Mouse (Mus musculus) NIH3T3 (cell line): Measurements from ENCODE around the gene Zfp697.
"Not testable (repeated sequence)": the region's sequence is repeated elsewhere in the genome, so short reads cannot be mapped to it uniquely, and the experiment has no call there.

Experiments
- DNase-seq: peaks from one replicate; pipeline ENCODE4 v3.0.0-alpha.2; 2012; ENCODE audit warnings: low read depth

Zfp697 gene

GRCm38 (mm10) chr3:98419786-98420070 is 37.5 kb downstream of the Zfp697 start:
- DNase-seq = no peak

- DNase-seq = peak; percentile 21
These were observed 40.7 kb downstream of the Zfp697 start for GRCm38 (mm10) chr3:98422926-98423325.

- no peak for DNase-seq
These were observed 44.5 kb downstream of the Zfp697 start for GRCm38 (mm10) chr3:98426749-98427148.

- DNase-seq = no peak
These were observed 45.0 kb downstream of the Zfp697 start for GRCm38 (mm10) chr3:98427260-98427599.

GRCm38 (mm10) chr3:98427600-98428448 is 45.6 kb downstream of the Zfp697 start:
- peak; percentile 21 for DNase-seq

- DNase-seq = no peak
These were observed 46.2 kb downstream of the Zfp697 start for GRCm38 (mm10) chr3:98428449-98428775.

GRCm38 (mm10) chr3:98428928-98429525 is 46.8 kb downstream of the Zfp697 start:
- no peak for DNase-seq

- DNase-seq = no peak
These were observed 52.0 kb downstream of the Zfp697 start for GRCm38 (mm10) chr3:98434088-98434816.

- DNase-seq = no peak
These were observed 52.8 kb downstream of the Zfp697 start for GRCm38 (mm10) chr3:98435030-98435429.

GRCm38 (mm10) chr3:98442245-98442644 is 60.0 kb downstream of the Zfp697 start:
- DNase-seq = not testable (repeated sequence)

GRCm38 (mm10) chr3:98443149-98443779 is 61.0 kb downstream of the Zfp697 start:
- peak; percentile 9 for DNase-seq

- DNase-seq = not testable (repeated sequence)
These were observed 61.7 kb downstream of the Zfp697 start for GRCm38 (mm10) chr3:98443924-98444323.

GRCm38 (mm10) chr3:98453786-98454185 is 71.5 kb downstream of the Zfp697 start:
- not testable (repeated sequence) for DNase-seq

GRCm38 (mm10) chr3:98457026-98457425 is 74.8 kb downstream of the Zfp697 start, which contains the start of gene Gm4450:
Gm4450 (minus strand) TSS chr3:98457126.
- DNase-seq = not testable (repeated sequence)

- DNase-seq = not testable (repeated sequence)
These were observed 87.1 kb downstream of the Zfp697 start for GRCm38 (mm10) chr3:98469323-98469722.

- not testable (repeated sequence) for DNase-seq
These were observed 88.8 kb downstream of the Zfp697 start for GRCm38 (mm10) chr3:98471057-98471456.

- DNase-seq = not testable (repeated sequence)
These were observed 89.2 kb downstream of the Zfp697 start for GRCm38 (mm10) chr3:98471499-98471898.

GRCm38 (mm10) chr3:98494184-98494583 is 111.9 kb downstream of the Zfp697 start:
- DNase-seq = not testable (repeated sequence)

- DNase-seq = not testable (repeated sequence)
These were observed 112.8 kb downstream of the Zfp697 start for GRCm38 (mm10) chr3:98495055-98495454.

GRCm38 (mm10) chr3:98496762-98497161 is 114.5 kb downstream of the Zfp697 start:
- not testable (repeated sequence) for DNase-seq

GRCm38 (mm10) chr3:98497401-98497800 is 115.1 kb downstream of the Zfp697 start:
- not testable (repeated sequence) for DNase-seq

- DNase-seq = not testable (repeated sequence)
These were observed 125.0 kb downstream of the Zfp697 start for GRCm38 (mm10) chr3:98507229-98507628.
